Mouse (Mus musculus): ENCODE data around the gene Tgm1. TPM values are rescaled to one million over a fixed set of nuclear protein-coding genes. Genes with fewer than 3 reads are reported as not detected.

Gene Tgm1
- polyA plus RNA-seq, 1 experiment from 2014 or later, result 0.27 TPM

DNA sequence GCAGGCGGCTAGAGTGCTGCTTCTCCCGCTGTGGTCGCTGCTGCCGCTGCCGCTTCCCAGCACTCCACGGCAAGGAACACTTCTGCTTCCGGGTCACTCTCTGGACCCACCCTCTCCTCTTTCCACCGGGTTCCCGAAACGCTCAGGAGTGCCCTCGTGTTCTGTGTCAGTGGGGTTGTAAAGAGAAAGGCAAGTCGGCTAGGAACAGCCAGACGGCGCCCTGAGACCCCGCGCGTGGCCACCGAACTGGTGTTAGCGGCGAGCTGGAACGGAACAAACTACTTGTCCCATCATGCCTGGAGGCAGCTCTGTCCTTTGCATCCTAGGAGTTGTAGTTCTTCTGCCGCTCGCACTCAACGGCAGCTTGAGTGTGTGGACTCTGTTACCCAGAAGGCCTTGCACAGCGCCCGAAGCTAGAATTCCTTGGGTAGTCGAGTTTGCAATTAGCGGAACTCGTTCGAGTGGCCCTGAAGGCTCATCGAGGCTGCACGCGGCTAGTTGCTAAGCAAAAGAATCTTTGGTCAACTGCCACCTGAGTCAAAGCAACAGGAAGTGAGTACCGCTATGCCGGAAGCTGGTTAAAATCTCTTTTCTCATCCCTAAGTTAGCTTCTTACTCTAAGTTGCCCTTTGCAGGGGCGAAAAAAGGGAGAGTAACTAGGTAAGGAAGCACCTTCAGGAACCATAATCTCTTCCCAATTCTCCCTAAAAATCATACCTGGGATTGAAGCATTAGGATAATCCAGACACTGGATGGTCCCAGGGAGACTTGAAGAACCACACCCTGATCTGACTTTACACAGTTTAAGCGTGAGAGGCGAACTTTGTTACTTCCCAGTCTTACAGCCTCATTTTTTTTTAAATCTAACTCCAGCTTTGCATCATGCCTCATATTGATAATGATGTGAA is 41.6 kb downstream of the Tgm1 start, which contains the start of the genes Gmpr2 and Nedd8:
TSS of gene Gmpr2 (plus strand) at position 109 of the 908 bp plus-strand sequence.
TSS of gene Nedd8 (minus strand) at position 292 of the 908 bp plus-strand sequence.
- H3K9me3 ChIP-seq (ENCODE audit: control insufficient read depth, low read length), result no peaks in the 10 kb centered on the region
- peak within 1 kb of the TSS; percentile 62 for H3K4me3 ChIP-seq (ENCODE audit: low read depth, low read length)
- ATAC-seq (ENCODE audit: low FRiP score), result peak; percentile 97
- peaks cover 3% of the 10 kb centered on the region; the same call in 1 of the 2 replicates for H3K36me3 ChIP-seq (ENCODE audit: control insufficient read depth, insufficient read depth, low read length)
- peaks cover 7% of the 10 kb centered on the region for H3K4me1 ChIP-seq (ENCODE audit: control insufficient read depth, insufficient read depth, low read length)
- no peaks in the 10 kb centered on the region for H3K27me3 ChIP-seq (ENCODE audit: control insufficient read depth, insufficient read depth, low read length)
- WGBS, result under 1% methylated on average over 38 of the region's 38 CpGs
- H3K9ac ChIP-seq (ENCODE audit: low read length), result peak within 1 kb of the TSS; percentile 67
- peak within 1 kb of the TSS; percentile 63 for H3K4me2 ChIP-seq
- DNase-seq (ENCODE audit: low spot score, missing footprints), result peak; percentile 98
- peak within 1 kb of the TSS; percentile 53; the same call in 1 of the 2 replicates for H3K27ac ChIP-seq (ENCODE audit: low read depth, low read length)

GRCm38 (mm10) chr14:55671486-55671832 is 42.3 kb downstream of the Tgm1 start:
- H3K9ac ChIP-seq (ENCODE audit: low read length), result peak overlapping the region; percentile 67
- no peak for DNase-seq (ENCODE audit: low spot score, missing footprints)
- H3K9me3 ChIP-seq (ENCODE audit: control insufficient read depth, low read length), result no peaks in the 10 kb centered on the region
- H3K27ac ChIP-seq (ENCODE audit: low read depth, low read length), result peak overlapping the region; percentile 53; the same call in 1 of the 2 replicates
- 0% methylated on average over 12 of the region's 12 CpGs for WGBS
- H3K4me2 ChIP-seq, result peak overlapping the region; percentile 63
- no peaks in the 10 kb centered on the region for H3K36me3 ChIP-seq (ENCODE audit: control insufficient read depth, insufficient read depth, low read length)
- H3K27me3 ChIP-seq (ENCODE audit: control insufficient read depth, insufficient read depth, low read length), result no peaks in the 10 kb centered on the region
- H3K4me3 ChIP-seq (ENCODE audit: low read depth, low read length), result peak overlapping the region; percentile 62
- peak; percentile 66 for ATAC-seq (ENCODE audit: low FRiP score)
- H3K4me1 ChIP-seq (ENCODE audit: control insufficient read depth, insufficient read depth, low read length), result peaks cover 7% of the 10 kb centered on the region

DNA sequence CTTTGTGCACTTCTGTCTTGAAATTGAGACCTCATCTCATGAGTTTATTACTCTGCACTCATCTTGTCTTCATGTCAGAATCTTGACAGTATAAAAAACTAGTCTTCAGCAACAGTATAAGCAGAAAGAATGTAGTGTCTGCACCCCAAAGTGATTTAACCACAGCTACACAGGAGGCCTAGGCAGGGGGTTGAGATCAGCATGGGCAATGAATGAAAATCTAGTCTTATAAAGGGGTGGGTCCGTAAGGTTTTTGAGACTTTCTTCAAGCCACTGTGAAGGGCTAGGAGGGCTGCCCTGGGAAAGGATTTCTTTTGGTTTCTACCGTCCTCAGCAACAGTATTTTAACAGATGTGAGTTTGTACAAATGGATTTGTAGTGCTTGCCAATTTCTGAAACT is 53.1 kb downstream of the Tgm1 start:
- no peak overlapping the region for H3K4me3 ChIP-seq (ENCODE audit: low read depth, low read length)
- H3K27me3 ChIP-seq (ENCODE audit: control insufficient read depth, insufficient read depth, low read length), result no peaks in the 10 kb centered on the region
- no peak overlapping the region for H3K27ac ChIP-seq (ENCODE audit: low read depth, low read length)
- no peaks in the 10 kb centered on the region; the same call in 1 of the 2 replicates for H3K4me1 ChIP-seq (ENCODE audit: control insufficient read depth, insufficient read depth, low read length)
- H3K36me3 ChIP-seq (ENCODE audit: control insufficient read depth, insufficient read depth, low read length), result peaks cover 2% of the 10 kb centered on the region
- no peaks in the 10 kb centered on the region for H3K9me3 ChIP-seq (ENCODE audit: control insufficient read depth, low read length)
- DNase-seq (ENCODE audit: low spot score, missing footprints) (no peak), ATAC-seq (ENCODE audit: low FRiP score) (peak; percentile 19; the same call in 1 of the 2 replicates)
- WGBS, result 53% methylated on average over 2 of the region's 2 CpGs
- peak overlapping the region; percentile 48; the same call in 1 of the 2 replicates for H3K4me2 ChIP-seq
- H3K9ac ChIP-seq (ENCODE audit: low read length), result no peak overlapping the region

GRCm38 (mm10) chr14:55659960-55660573 is 53.7 kb downstream of the Tgm1 start, which contains the start of gene Mdp1:
Mdp1 (minus strand) TSS chr14:55660508.
- H3K4me2 ChIP-seq, result peak within 1 kb of the TSS; percentile 48
- no peaks in the 10 kb centered on the region; the same call in 1 of the 2 replicates for H3K4me1 ChIP-seq (ENCODE audit: control insufficient read depth, insufficient read depth, low read length)
- H3K27me3 ChIP-seq (ENCODE audit: control insufficient read depth, insufficient read depth, low read length), result no peaks in the 10 kb centered on the region
- H3K9ac ChIP-seq (ENCODE audit: low read length), result peak within 1 kb of the TSS; percentile 81
- H3K4me3 ChIP-seq (ENCODE audit: low read depth, low read length), result peak within 1 kb of the TSS; percentile 70
- H3K27ac ChIP-seq (ENCODE audit: low read depth, low read length), result 0 out of 2 replicates have a peak within 1 kb of the TSS, but pooled peaks have one; percentile 2
- peaks cover 2% of the 10 kb centered on the region for H3K36me3 ChIP-seq (ENCODE audit: control insufficient read depth, insufficient read depth, low read length)
- WGBS, result under 1% methylated on average over 39 of the region's 39 CpGs
- DNase-seq (ENCODE audit: low spot score, missing footprints) (peak; percentile 95), ATAC-seq (ENCODE audit: low FRiP score) (peak; percentile 93)
- no peaks in the 10 kb centered on the region for H3K9me3 ChIP-seq (ENCODE audit: control insufficient read depth, low read length)

- no peaks in the 10 kb centered on the region; the same call in 1 of the 2 replicates for H3K4me1 ChIP-seq (ENCODE audit: control insufficient read depth, insufficient read depth, low read length)
- no peak overlapping the region for H3K9ac ChIP-seq (ENCODE audit: low read length)
- H3K27me3 ChIP-seq (ENCODE audit: control insufficient read depth, insufficient read depth, low read length), result no peaks in the 10 kb centered on the region
- no peak overlapping the region for H3K4me2 ChIP-seq
- H3K9me3 ChIP-seq (ENCODE audit: control insufficient read depth, low read length), result no peaks in the 10 kb centered on the region
- ATAC-seq (ENCODE audit: low FRiP score) (no peak), DNase-seq (ENCODE audit: low spot score, missing footprints) (no peak)
- no peak overlapping the region for H3K27ac ChIP-seq (ENCODE audit: low read depth, low read length)
- peaks cover 2% of the 10 kb centered on the region for H3K36me3 ChIP-seq (ENCODE audit: control insufficient read depth, insufficient read depth, low read length)
- 90% methylated on average over 5 of the region's 5 CpGs for WGBS
- H3K4me3 ChIP-seq (ENCODE audit: low read depth, low read length), result no peak overlapping the region
Measured at GRCm38 (mm10) chr14:55658011-55658410, 55.7 kb downstream of the Tgm1 start.

GRCm38 (mm10) chr14:55656935-55657334 is 56.8 kb downstream of the Tgm1 start:
- Histone ChIP-seq H3K4me3 (ENCODE audit: low read depth, low read length) (no peak overlapping the region), H3K4me2 (no peak overlapping the region), H3K9me3 (ENCODE audit: control insufficient read depth, low read length) (no peaks in the 10 kb centered on the region), H3K36me3 (ENCODE audit: control insufficient read depth, insufficient read depth, low read length) (no peaks in the 10 kb centered on the region; the same call in 1 of the 2 replicates), H3K4me1 (ENCODE audit: control insufficient read depth, insufficient read depth, low read length) (no peaks in the 10 kb centered on the region; the same call in 1 of the 2 replicates), H3K27ac (ENCODE audit: low read depth, low read length) (no peak overlapping the region), H3K27me3 (ENCODE audit: control insufficient read depth, insufficient read depth, low read length) (no peaks in the 10 kb centered on the region), H3K9ac (ENCODE audit: low read length) (no peak overlapping the region)
- DNase-seq (ENCODE audit: low spot score, missing footprints) (no peak), ATAC-seq (ENCODE audit: low FRiP score) (no peak)
- 88% methylated on average over 3 of the region's 3 CpGs for WGBS

- Histone ChIP-seq H3K36me3 (ENCODE audit: control insufficient read depth, insufficient read depth, low read length) (no peaks in the 10 kb centered on the region), H3K4me2 (no peak overlapping the region), H3K4me3 (ENCODE audit: low read depth, low read length) (no peak overlapping the region), H3K9me3 (ENCODE audit: control insufficient read depth, low read length) (no peaks in the 10 kb centered on the region), H3K27ac (ENCODE audit: low read depth, low read length) (no peak overlapping the region), H3K27me3 (ENCODE audit: control insufficient read depth, insufficient read depth, low read length) (no peaks in the 10 kb centered on the region), H3K9ac (ENCODE audit: low read length) (no peak overlapping the region), H3K4me1 (ENCODE audit: control insufficient read depth, insufficient read depth, low read length) (no peaks in the 10 kb centered on the region)
- DNase-seq (ENCODE audit: low spot score, missing footprints) (peak; percentile 72), ATAC-seq (ENCODE audit: low FRiP score) (no peak)
- WGBS, result 89% methylated on average over 7 of the region's 7 CpGs
Measured at GRCm38 (mm10) chr14:55651528-55651927, 62.2 kb downstream of the Tgm1 start.
